Mouse (Mus musculus) kidney, adult 11 months (tissue): ENCODE measurements at regions not wholly inside any gene's neighbourhood (a gene's known extent, or its start where the extent isn't known, plus 50 kb on each side); places are given as distances from the start of the nearest gene placed in this dataset.

Experiments used
- DNase-seq: peaks from one replicate; pipeline ENCODE4 v3.0.0; 2022

GRCm38 (mm10) chr2:105544099-105544498 is 124.6 kb upstream of the Pax6 start:
- DNase-seq: no peak

- DNase-seq: no peak
Observed at GRCm38 (mm10) chr2:105552092-105552491, 116.6 kb upstream of the Pax6 start.

GRCm38 (mm10) chr2:105586782-105587181 is 81.9 kb upstream of the Pax6 start:
- no peak for DNase-seq

GRCm38 (mm10) chr2:105594131-105594530 is 74.6 kb upstream of the Pax6 start:
- DNase-seq: no peak

- no peak for DNase-seq
Observed at GRCm38 (mm10) chr2:105604553-105605116, 64.1 kb upstream of the Pax6 start.

- DNase-seq: no peak
Observed at GRCm38 (mm10) chr2:105607969-105608538, 60.6 kb upstream of the Pax6 start.

- DNase-seq: no peak
Observed at GRCm38 (mm10) chr2:105608756-105609155, 59.9 kb upstream of the Pax6 start.

- DNase-seq: no peak
Observed at GRCm38 (mm10) chr2:105611014-105611413, 57.7 kb upstream of the Pax6 start.

- no peak for DNase-seq
Observed at GRCm38 (mm10) chr2:105611651-105612050, 57.0 kb upstream of the Pax6 start.

GRCm38 (mm10) chr2:105612051-105612664 is 56.5 kb upstream of the Pax6 start:
- DNase-seq: no peak

GRCm38 (mm10) chr2:105612706-105613105 is 56.0 kb upstream of the Pax6 start:
- no peak for DNase-seq

GRCm38 (mm10) chr2:105613243-105613642 is 55.5 kb upstream of the Pax6 start:
- DNase-seq: no peak

GRCm38 (mm10) chr2:105615891-105616733 is 52.6 kb upstream of the Pax6 start:
- peak; percentile 18 for DNase-seq
